Mouse (Mus musculus): Measurements from ENCODE around the gene Med11. TPM values are rescaled to one million over a fixed set of nuclear protein-coding genes. Genes with fewer than 3 reads are reported as not detected.
"Not testable (repeated sequence)": the region's sequence is repeated elsewhere in the genome, so short reads cannot be mapped to it uniquely, and the experiment has no call there.

Med11 gene
- polyA plus RNA-seq, 1 experiment = 29.6 TPM

DNA sequence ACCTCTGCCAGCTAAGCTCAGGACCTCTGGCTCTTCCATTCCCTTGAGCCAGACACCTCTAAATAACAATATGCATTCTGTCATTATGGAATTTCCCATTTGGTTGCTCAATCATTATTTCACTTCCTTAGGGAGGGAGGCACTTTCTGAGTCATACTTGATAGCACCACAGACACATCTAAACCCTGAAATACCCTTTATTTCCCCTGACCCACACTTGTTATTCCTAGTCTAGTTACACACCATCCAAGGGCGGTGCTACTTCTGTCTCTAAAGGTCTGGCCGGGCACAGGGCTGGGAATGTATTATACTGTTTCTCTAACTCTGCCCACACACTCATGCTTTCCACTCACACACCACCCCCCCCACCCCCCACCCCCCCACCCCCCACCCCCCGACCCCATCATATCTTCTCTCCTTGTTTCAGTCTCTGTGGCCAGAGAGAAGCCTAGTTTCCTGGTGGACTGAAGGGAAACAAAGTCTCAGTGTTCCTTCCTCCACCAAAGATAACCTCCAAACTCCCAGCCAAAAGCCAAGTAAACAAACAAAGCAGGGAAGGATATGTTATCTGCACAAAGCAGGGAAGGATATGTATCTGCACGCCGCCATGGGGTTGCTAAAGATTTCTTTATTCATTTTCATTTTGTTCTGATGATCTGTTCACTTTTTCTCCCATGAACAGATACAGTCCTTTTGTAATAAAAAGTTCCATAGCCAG is 16.3 kb downstream of the Med11 start:
- H3K79me2 ChIP-seq (ENCODE audit: control insufficient read depth, insufficient read depth) = no peaks in the 10 kb centered on the region
- H3K4me2 ChIP-seq (ENCODE audit: low read depth) = no peak overlapping the region
- H3ac ChIP-seq (ENCODE audit: control insufficient read depth, insufficient read length) = no peak overlapping the region
- peaks cover 4% of the 10 kb centered on the region for H3K27me3 ChIP-seq (ENCODE audit: control insufficient read depth, insufficient read depth, insufficient read length)
- TF ChIP-seq CEBPB (IDR thresholded peaks at IDR 0.05; ENCODE audit: insufficient read depth, poor library complexity, severe bottlenecking) (peak; percentile 76), POLR2A (IDR thresholded peaks at IDR 0.05; ENCODE audit: insufficient read length, low read depth) (no peak)
- H3K4me3 ChIP-seq = no peak overlapping the region
- H3K36me3 ChIP-seq (ENCODE audit: control insufficient read depth, insufficient read depth) = no peaks in the 10 kb centered on the region

GRCm38 (mm10) chr11:70469764-70470163 is 18.0 kb downstream of the Med11 start:
- no peak overlapping the region for H3ac ChIP-seq (ENCODE audit: control insufficient read depth, insufficient read length)
- H3K79me2 ChIP-seq (ENCODE audit: control insufficient read depth, insufficient read depth) = no peaks in the 10 kb centered on the region
- H3K4me3 ChIP-seq = no peak overlapping the region
- no peaks in the 10 kb centered on the region for H3K27me3 ChIP-seq (ENCODE audit: control insufficient read depth, insufficient read depth, insufficient read length)
- no peak overlapping the region for H3K4me2 ChIP-seq (ENCODE audit: low read depth)
- no peaks in the 10 kb centered on the region for H3K36me3 ChIP-seq (ENCODE audit: control insufficient read depth, insufficient read depth)
- TF ChIP-seq MAX (IDR thresholded peaks at IDR 0.05; ENCODE audit: low read depth) (no peak), POLR2AphosphoS2 (IDR thresholded peaks at IDR 0.05; ENCODE audit: insufficient read length, low read depth) (no peak), USF1 (IDR thresholded peaks at IDR 0.05; ENCODE audit: low read depth) (no peak), CEBPB (IDR thresholded peaks at IDR 0.05; ENCODE audit: insufficient read depth, poor library complexity, severe bottlenecking) (no peak), POLR2A (IDR thresholded peaks at IDR 0.05; ENCODE audit: insufficient read length, low read depth) (no peak), TCF12 (IDR thresholded peaks at IDR 0.05; ENCODE audit: insufficient read depth, poor library complexity, severe bottlenecking) (no peak), REST (IDR thresholded peaks at IDR 0.05; ENCODE audit: insufficient read depth, insufficient read length) (no peak), E2F4 (IDR thresholded peaks at IDR 0.05; ENCODE audit: insufficient read depth) (no peak), SRF (IDR thresholded peaks at IDR 0.05; ENCODE audit: control insufficient read depth, insufficient read length, low read depth) (no peak), MYOG (IDR thresholded peaks at IDR 0.05; ENCODE audit: control insufficient read depth in 1 of 3, insufficient read depth in 1 of 3, insufficient read length in 2 of 3, low read depth in 2 of 3) (no peak), TCF3 (IDR thresholded peaks at IDR 0.05; ENCODE audit: insufficient read length, low read depth) (no peak), MYOD1 (IDR thresholded peaks at IDR 0.05; ENCODE audit: control insufficient read depth in 1 of 3, insufficient read length in 2 of 3, low read depth in 2 of 3) (no peak)

GRCm38 (mm10) chr11:70472716-70473115 is 21.0 kb downstream of the Med11 start:
- H3K4me3 ChIP-seq = no peak overlapping the region
- no peak for TF ChIP-seq MYOG (IDR thresholded peaks at IDR 0.05; ENCODE audit: control insufficient read depth in 1 of 3, insufficient read depth in 1 of 3, insufficient read length in 2 of 3, low read depth in 2 of 3)
- no peak for TF ChIP-seq TCF12 (IDR thresholded peaks at IDR 0.05; ENCODE audit: insufficient read depth, poor library complexity, severe bottlenecking)
- TF ChIP-seq CEBPB (IDR thresholded peaks at IDR 0.05; ENCODE audit: insufficient read depth, poor library complexity, severe bottlenecking) = no peak
- TF ChIP-seq USF1 (IDR thresholded peaks at IDR 0.05; ENCODE audit: low read depth) = no peak
- TF ChIP-seq SRF (IDR thresholded peaks at IDR 0.05; ENCODE audit: control insufficient read depth, insufficient read length, low read depth) = no peak
- no peak for TF ChIP-seq MAX (IDR thresholded peaks at IDR 0.05; ENCODE audit: low read depth)
- TF ChIP-seq POLR2A (IDR thresholded peaks at IDR 0.05; ENCODE audit: insufficient read length, low read depth) = no peak
- no peak for TF ChIP-seq TCF3 (IDR thresholded peaks at IDR 0.05; ENCODE audit: insufficient read length, low read depth)
- TF ChIP-seq MYOD1 (IDR thresholded peaks at IDR 0.05; ENCODE audit: control insufficient read depth in 1 of 3, insufficient read length in 2 of 3, low read depth in 2 of 3) = no peak
- no peak for TF ChIP-seq POLR2AphosphoS2 (IDR thresholded peaks at IDR 0.05; ENCODE audit: insufficient read length, low read depth)
- no peak for TF ChIP-seq REST (IDR thresholded peaks at IDR 0.05; ENCODE audit: insufficient read depth, insufficient read length)
- TF ChIP-seq E2F4 (IDR thresholded peaks at IDR 0.05; ENCODE audit: insufficient read depth) = no peak

DNA sequence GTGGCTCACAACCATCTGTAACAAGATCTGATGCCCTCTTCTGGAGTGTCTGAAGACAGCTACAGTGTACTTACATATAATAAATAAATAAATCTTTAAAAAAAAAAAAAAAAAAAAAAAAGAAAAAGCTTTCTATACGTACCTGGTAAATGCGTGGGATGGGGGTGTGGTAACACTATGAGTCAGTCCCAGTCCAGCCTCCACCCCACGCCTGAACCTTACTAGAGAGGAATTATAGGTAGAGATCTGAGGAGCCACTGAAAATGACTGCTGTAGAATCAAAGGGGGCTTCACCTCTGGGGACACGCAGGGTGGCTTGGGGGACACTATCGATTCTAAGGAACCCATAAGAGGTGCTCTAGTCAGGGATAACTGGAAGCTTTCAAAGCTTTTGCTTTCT is 21.6 kb downstream of the Med11 start:
- H3ac ChIP-seq (ENCODE audit: control insufficient read depth, insufficient read length); H3K36me3 ChIP-seq (ENCODE audit: control insufficient read depth, insufficient read depth); H3K79me2 ChIP-seq (ENCODE audit: control insufficient read depth, insufficient read depth); H3K4me3 ChIP-seq; H3K27me3 ChIP-seq (ENCODE audit: control insufficient read depth, insufficient read depth, insufficient read length); H3K4me2 ChIP-seq (ENCODE audit: low read depth): not testable (repeated sequence)

More at GRCm38 (mm10) chr11:70472716-70473115, 21.0 kb downstream of the Med11 start:
- Histone ChIP-seq H3K36me3 (ENCODE audit: control insufficient read depth, insufficient read depth) (no peaks in the 10 kb centered on the region), H3K79me2 (ENCODE audit: control insufficient read depth, insufficient read depth) (no peaks in the 10 kb centered on the region), H3ac (ENCODE audit: control insufficient read depth, insufficient read length) (no peak overlapping the region), H3K4me2 (ENCODE audit: low read depth) (no peak overlapping the region), H3K27me3 (ENCODE audit: control insufficient read depth, insufficient read depth, insufficient read length) (no peaks in the 10 kb centered on the region)

DNA sequence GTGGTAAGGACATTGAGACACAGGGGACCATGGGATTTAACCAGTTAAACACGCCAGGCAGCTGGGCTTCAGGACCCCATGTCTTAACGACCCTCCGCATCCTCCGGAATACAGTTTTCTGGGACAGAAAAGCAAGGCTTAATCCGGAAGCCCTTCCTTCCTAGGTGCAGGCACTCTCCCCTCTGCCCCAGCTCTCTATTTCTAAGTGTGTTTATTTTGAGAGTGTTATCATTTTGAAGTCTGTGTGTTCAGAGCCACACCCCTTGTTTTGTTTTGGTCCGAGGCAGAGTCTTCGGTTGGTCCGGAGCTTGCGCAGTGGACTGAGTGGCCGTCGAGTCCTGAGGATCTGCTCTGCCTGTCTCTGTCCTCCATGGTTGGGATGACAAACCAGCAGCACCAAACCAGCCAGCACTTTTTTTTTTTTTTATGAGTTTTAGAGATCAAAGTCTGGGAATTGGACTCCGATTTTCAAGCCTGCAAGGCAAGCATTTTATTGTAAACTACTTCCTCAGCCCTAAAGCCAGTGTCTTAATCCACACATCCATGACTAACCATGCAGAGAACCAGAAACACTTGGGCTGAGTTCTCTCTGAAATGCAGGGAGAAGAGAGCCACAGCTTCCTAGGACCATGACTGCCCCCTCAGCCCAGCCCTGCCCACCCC is 23.3 kb downstream of the Med11 start:
- H3K27me3 ChIP-seq (ENCODE audit: control insufficient read depth, insufficient read depth, insufficient read length) = no peaks in the 10 kb centered on the region
- H3K79me2 ChIP-seq (ENCODE audit: control insufficient read depth, insufficient read depth) = no peaks in the 10 kb centered on the region
- no peak overlapping the region for H3ac ChIP-seq (ENCODE audit: control insufficient read depth, insufficient read length)
- H3K4me3 ChIP-seq = no peak overlapping the region
- TF ChIP-seq CEBPB (IDR thresholded peaks at IDR 0.05; ENCODE audit: insufficient read depth, poor library complexity, severe bottlenecking) (no peak), POLR2A (IDR thresholded peaks at IDR 0.05; ENCODE audit: insufficient read length, low read depth) (no peak), USF1 (IDR thresholded peaks at IDR 0.05; ENCODE audit: low read depth) (no peak), E2F4 (IDR thresholded peaks at IDR 0.05; ENCODE audit: insufficient read depth) (no peak), REST (IDR thresholded peaks at IDR 0.05; ENCODE audit: insufficient read depth, insufficient read length) (no peak), TCF12 (IDR thresholded peaks at IDR 0.05; ENCODE audit: insufficient read depth, poor library complexity, severe bottlenecking) (no peak), POLR2AphosphoS2 (IDR thresholded peaks at IDR 0.05; ENCODE audit: insufficient read length, low read depth) (no peak), MYOG (IDR thresholded peaks at IDR 0.05; ENCODE audit: control insufficient read depth in 1 of 3, insufficient read depth in 1 of 3, insufficient read length in 2 of 3, low read depth in 2 of 3) (no peak), MYOD1 (IDR thresholded peaks at IDR 0.05; ENCODE audit: control insufficient read depth in 1 of 3, insufficient read length in 2 of 3, low read depth in 2 of 3) (no peak), TCF3 (IDR thresholded peaks at IDR 0.05; ENCODE audit: insufficient read length, low read depth) (no peak), MAX (IDR thresholded peaks at IDR 0.05; ENCODE audit: low read depth) (no peak), SRF (IDR thresholded peaks at IDR 0.05; ENCODE audit: control insufficient read depth, insufficient read length, low read depth) (no peak)
- no peak overlapping the region for H3K4me2 ChIP-seq (ENCODE audit: low read depth)
- no peaks in the 10 kb centered on the region for H3K36me3 ChIP-seq (ENCODE audit: control insufficient read depth, insufficient read depth)
